Mouse (Mus musculus) liver (tissue): ENCODE results near the gene Bpifb9a.
A peak's percentile ranks its signal among the peaks of the same experiment; 100 is the strongest.
"Not testable (repeated sequence)": the region's sequence is repeated elsewhere in the genome, so short reads cannot be mapped to it uniquely, and the experiment has no call there.

ENCODE experiments used
- DNase-seq: peaks from one replicate; pipeline ENCODE4 v3.0.0-alpha.2; 2020; ENCODE audit warnings: mixed read lengths

Gene Bpifb9a

DNA sequence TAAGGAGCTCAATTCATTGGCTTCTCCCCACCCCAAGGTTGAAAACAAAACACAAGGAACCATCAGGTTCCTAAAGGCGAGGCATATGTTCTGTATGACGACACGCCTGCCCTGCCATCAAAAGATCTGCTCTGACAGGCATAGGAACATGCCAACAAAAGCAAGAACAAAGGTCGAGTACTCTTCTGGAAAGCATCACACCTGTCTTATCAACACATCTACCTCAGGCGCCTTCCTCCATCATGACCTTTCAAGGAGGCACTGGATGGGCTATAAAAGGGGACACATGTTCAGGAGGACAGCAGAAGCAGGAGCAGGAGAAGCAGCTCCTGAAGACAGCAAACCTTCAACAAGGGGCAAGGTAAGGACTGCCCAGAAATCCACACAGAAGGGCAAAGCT, at the start of gene Bpifb9a:
TSS of gene Bpifb9a (plus strand) at position 301 of the 400 bp plus-strand sequence.
- not testable (repeated sequence) for DNase-seq

DNA sequence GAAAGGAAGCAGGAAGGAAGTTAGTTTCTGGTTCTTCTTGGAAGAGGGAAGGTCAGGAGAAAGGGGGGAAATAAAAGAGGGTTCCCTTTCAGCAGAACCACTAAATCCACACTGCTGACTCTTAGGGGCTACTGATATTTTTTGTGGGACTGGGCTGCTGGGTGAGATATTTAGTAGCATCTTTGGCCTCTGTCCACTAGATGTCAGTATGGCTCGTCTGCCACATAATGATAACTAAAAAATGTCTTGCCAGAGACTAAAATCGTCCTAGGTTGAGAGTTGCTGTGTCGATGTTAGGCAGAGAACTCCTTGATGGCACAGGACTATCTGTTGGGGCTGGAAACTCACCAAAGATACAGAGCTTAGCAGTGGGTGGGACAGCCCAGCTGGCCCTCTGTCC, 48.5 kb upstream of the Bpifb9a start:
- no peak for DNase-seq

DNA sequence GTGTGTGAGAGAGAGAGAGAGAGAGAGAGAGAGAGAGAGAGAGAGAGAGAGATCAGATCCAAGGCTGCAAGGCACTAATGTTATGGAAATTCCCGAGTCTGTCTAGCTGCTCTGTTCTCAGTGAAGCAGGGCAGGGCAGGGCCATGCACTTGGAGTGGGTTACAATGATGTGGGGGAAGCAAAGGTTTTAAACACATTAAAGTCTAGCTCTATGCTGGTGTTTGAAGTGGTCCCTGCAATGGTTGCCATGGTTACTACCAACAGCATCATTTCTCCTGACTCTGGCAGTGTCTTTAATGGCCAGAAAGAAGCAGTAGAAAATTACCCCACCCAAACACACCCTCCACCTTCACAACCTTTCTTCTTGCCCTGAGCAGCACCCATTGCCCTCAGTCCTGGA, 46.5 kb upstream of the Bpifb9a start:
- no peak for DNase-seq

DNA sequence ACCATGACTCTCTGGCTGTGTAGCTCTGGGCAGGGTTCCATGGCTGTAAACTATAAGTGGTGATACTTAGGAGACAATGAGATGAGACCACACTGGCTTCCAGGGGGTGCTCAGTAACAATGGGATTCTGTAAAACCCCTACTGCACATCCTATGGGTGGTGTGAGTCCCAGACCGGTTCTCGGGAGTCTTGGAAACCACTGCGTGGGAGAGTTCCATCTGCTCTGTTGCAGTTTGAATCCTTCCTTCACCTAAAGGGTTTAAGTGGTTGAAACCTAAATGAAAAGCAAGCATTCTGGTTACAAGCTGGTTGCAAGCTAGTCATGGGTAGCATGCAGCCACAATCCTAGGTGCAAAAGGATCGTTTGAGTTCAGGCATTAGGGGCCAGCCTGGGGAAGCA, 45.8 kb upstream of the Bpifb9a start:
- no peak for DNase-seq

DNA sequence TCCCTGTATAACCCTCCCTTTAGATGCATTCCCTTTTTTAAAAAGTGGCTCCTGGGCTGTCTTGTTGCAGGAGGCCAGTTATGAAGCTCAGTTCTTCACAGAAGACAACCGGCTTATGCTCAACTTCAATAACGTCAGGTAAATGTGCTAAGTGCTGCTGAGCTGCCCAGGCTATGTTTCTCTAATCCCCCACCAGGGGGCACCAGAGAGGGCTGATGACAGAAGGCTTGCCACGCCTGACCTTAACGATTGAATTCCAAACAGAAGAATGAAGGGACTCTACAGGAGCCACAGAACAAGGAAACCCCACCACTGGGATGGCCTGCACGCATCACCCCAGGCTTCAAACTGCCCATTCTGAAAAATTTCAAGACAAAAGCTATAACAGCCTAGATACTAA, 42.5 kb upstream of the Bpifb9a start:
- DNase-seq, result peak; percentile 75

DNA sequence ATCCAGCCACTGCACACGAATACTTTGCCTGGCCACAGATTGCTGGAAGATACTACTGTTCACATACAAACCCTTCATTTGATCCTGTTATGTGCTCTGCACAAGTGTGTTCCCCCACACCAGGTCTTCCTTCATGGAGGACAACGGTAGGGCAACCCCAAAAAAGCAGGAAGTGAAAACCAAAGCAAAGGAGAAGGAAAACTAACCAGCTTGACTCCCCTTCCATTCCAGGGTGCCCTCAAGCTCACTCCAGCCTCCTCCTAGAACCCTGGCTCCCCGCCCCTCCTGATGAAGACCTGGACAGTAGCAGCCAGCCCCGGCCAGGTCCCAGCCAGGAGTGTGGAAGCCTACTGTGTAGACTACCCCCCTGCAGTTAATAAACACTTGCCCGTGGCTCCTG, 37.7 kb upstream of the Bpifb9a start:
- DNase-seq, result no peak

DNA sequence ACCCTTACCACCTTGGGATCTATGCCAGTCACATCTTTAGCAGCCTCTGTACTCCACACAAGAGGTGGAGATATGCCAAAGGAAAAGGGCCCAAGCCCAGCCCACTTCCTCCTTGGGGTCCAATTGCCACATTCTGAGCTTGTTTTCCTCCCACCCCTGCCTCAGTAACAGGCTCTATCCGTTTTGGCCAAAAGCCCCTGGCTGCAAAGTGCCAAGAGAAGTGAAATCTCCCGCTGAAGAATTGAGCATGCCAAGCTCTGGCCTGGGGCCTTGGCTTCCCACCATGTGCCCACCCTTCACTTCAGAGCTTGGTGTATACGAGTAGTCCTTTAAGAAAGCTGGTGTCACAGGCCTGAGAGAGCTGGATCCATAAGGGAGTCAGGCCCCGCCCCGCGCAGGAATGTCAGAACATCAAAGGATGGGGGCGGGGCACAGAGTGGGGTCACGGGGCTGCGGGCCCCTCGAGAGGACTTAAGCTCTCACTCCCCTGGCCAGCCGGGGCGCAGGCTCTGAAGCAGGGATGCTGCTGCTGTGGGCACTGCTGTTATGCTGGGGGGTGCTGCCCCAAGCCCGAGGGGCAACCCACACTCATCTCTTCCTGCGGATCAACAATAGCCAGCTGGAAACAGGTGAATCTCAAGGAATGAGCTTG, 34.3 kb upstream of the Bpifb9a start, which contains the start of gene Bpifb5:
TSS of gene Bpifb5 (plus strand) at position 478 of the 652 bp plus-strand sequence.
- peak; percentile 11 for DNase-seq

DNA sequence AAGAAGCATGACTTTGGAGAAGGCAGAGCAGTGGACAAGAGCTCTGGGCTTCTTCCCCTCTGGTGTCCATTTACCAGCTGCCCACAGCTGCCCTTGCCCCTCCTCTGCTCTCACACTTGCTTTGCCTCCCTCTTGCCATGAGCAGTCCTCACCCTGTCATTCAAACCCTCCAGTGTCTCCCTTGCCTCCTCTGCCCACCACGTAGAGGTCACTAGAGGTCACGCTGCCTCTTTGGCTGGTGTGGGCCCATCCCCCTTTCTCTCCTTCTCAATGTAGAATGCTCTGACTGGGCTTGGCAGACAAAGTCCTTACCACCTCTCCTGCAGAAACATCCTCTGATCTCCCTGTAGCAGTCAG, 33.8 kb upstream of the Bpifb9a start:
- no peak for DNase-seq

DNA sequence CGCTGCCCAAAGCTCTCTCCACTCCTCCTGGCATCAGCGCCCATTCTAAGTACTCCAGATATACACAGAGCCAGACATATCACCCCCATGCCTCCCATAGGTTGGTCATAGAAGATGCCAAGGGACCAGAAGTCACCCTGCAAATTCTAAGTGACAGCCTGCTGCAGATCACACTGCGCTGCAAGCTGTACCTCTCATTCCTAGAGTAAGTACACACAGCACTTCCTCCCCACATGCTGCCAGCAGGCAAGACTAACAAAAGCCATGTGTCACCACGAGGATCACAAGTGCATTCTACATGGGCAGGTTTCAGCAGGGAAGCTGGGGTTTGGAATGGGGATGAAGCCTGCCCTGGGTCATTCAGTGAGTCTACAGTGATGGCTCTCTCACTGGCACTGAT, 30.7 kb upstream of the Bpifb9a start:
- DNase-seq, result no peak

DNA sequence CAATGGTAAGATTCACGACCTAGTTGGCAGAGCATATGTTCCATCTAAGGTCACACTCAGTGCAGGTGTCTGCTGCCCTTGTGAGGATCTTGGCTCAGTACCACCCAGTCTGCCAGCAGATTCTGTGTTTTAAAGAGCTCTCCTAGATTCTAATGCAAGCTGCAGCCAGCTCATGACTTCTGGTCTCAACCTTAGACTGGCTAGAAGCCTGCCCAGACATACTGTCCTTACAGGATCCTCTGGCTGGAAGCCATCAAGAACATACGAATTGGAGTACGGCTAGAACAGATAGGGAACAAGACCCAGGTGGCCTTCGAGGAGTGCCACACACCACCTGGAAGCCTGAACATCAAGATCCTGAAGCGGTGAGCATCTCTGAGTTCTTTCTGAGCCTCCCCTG, 29.8 kb upstream of the Bpifb9a start:
- DNase-seq, result no peak

DNA sequence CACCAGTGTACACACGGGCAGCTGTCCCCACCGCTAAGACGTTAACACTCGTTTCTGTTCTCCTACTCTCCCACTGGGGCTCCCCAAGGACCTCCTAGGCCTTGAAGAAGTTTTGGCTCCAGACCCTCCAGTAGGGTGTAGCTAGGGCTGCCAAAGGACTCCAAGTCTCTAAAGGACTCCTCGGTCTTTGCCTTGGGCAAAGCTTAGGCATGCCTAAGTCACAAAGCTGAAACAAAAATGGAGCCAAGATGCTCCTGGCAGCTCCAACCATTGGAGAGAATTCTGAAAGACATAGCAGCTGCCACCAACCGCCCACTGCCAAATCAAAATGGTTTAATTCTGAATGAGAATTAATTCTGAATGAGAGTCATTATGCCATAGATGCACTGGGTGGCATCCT, 24.2 kb upstream of the Bpifb9a start:
- DNase-seq, result no peak

DNA sequence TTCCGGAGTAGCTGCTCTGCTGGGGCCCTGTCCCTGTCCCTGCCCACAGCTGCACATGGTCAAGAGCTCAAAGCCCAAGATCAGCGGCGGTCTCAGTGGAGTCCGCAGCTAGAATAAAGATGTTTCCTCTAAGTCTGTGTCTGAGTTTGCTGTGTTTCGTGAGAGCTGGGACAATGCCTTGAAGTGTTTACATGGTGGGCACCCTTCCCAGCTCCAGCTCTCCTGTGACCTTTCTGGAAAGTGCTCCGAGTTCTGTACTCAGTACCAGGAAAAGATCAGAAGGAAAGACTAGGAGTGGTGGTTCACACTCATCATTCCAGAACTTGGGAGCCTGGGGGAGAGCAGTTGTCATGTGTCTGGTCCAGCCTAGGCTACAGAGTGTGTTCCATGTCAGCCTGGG, 16.9 kb upstream of the Bpifb9a start:
- DNase-seq, result no peak

DNA sequence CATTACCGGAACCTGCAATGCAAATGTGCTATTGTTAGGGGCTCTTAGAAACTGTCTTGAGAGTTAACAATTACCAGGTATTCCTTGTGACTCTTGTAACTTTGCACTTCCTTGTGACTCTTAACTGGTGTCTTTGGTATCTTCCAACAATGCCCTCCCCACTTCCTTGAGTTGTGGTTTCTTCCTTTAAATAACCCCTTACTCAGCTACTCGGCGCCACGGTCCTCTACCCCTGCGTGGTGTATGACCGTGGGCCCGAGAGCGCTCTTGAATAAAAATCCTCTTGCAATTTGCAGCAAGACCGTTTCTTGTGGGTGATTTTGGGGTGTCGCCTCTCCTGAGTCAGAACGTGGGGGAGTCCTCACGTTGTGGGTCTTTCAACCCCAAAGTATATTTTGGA, 14.9 kb upstream of the Bpifb9a start:
- not testable (repeated sequence) for DNase-seq

DNA sequence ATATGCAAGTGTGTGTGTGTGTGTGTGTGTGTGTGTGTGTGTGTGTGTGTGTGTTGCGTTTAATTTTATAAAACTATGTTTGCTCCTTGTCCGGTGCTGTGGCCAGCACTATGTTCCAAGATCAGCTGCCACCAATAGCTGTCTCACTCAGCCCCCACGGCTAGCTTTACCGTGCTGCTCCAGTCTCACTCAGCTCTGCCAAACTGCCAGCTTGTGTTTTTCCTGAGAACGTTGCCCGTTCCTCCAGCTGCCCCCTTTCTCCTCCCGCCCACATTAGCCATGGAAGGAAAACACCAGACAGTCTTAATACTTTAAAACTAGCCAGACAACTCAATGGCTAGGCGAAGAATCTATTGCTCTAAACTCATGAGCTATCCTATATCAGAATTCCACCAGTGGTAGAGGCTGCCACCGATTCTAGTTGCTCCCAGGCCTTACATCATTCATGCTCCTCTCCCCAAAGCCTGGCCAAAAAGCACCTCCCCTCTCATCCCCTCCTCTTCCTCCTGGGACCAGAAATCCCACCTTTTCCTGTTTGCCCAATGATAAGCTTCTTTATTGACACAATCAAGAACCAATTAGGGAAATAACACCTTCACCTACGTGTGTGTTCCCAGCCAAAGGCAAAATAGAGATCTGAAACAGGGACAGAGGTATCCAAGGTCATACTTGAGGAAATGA, 14.2 kb upstream of the Bpifb9a start:
- no peak for DNase-seq

DNA sequence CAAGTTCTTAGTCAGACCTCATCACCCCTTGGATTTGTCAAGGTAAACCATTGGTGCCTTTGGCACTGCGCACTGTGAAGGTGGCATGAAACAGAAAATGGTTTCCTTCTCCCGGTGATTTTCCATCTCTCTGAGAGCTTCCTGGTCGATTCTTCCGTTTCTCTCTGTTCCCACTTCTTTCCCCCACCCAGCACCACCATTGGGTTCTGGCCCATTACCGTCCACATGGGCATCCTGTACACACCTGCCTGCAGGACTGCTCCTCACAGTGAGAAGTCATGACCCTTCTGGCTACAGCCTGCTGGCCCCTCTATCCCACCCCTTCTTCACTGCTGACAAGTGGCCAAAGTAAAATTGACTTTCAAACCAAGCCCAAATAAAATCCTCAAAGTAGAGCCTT, 12.3 kb upstream of the Bpifb9a start:
- DNase-seq, result no peak

DNA sequence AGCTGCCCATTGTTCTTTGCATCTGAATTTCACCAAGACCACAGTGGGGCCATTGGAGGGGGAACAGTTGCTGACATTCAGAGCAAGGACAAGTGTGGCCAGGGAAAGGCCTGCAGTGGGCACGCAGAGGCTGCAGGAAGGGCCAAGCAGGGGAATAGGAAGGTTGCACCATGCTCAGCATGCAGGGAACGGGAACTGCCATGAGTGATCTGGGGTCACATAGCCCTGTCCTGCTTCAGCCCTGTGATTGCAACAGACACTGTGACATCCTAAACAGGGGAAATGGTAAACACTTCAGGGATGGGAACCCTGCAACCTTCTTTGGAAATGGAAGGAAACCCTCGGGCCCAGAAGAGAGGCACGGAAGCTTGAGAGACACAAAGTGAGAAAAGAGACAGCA, 2.4 kb upstream of the Bpifb9a start:
- not testable (repeated sequence) for DNase-seq

DNA sequence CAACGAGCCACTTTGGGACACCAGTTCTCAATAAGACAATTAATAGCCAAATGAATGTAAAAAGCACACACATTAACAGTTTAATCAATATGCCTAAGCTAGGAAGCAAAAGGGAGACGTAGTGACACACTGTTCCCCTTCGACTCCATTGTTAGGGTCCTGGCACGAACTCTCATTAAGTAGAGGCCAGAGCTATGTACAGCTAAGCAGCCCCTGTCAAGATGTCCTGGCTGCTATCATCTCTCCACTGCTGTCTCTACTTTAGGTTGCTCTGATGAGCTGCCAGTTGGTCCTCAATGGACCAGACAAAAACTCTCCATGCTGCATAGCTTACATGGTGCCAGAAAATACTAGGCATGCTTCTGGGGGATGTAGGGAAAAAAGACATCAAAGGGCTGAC, 1.9 kb upstream of the Bpifb9a start:
- DNase-seq, result no peak

DNA sequence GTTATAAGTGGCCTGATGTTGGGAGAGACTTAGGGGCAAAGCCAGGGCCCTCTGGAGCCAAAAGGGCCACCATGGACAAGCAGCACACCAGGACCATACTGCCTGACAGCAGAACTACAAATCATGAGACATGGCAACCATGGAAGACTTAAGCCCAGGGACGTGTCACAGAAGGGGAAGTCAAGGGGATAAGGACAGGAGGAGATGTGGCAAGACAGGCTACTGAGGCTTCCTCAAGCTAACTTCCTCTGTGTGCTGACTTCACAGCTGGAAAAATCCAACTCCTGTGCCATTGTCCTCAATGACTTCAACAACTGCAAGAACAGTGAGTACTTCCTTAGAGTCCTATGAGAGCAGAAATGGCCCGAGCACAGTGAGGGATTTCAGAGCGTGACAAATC, 6.7 kb downstream of the Bpifb9a start:
- not testable (repeated sequence) for DNase-seq

DNA sequence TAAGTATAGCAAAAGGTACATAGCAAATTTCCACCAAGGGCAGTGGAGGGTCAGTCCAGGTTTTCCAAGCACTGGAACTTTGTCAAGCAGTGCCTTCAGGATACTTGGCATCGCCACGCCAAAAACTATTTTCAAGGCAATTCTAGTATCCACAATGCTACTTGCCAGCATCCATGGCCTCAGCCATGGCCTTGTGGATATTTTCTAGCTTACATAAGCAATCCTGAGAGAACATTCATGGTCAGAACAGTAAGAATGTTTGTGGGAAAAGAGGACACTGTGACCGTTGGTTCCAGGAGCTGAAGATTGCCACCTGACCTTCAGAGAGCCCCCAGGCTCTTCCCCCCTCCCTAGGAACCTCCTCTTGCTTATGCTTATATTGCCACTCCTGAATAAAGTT, 34.2 kb downstream of the Bpifb9a start:
- not testable (repeated sequence) for DNase-seq

DNA sequence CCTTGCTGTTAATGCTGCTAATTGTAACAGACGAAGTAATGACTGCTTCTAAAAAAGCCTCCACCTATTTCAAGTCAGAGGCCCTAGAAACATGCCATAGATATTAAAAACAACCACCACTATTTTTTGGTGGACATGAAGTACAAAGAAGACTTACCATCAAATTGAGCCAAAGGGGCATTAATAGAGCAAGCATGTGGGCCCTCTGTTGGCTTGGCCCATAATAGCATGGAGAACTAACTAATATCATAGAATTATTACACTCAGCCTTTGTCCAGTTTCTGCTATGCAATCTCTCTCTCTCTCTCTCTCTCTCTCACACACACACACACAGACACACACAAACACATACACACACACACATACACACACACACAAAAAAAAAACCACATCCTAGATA, 35.2 kb downstream of the Bpifb9a start:
- DNase-seq, result no peak

DNA sequence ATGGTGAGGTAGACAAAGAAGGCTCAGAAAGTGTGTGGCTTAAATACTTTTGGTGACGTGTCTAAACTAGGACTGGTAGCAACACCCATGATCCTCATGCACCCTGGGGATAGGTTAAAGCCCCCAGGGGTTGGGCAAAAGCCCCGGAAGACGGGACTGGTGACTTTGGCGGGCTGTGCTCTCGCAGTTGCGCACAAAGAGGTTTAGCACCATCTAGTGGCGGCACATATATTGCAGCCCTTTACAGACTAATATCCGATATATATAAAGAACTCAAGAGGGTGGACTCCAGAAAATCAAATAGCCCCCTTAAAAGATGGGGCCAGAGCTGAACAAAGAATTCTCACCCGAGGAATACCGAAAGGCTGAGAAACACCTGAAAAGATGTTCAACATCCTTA, 37.1 kb downstream of the Bpifb9a start:
- DNase-seq, result peak; percentile 70

DNA sequence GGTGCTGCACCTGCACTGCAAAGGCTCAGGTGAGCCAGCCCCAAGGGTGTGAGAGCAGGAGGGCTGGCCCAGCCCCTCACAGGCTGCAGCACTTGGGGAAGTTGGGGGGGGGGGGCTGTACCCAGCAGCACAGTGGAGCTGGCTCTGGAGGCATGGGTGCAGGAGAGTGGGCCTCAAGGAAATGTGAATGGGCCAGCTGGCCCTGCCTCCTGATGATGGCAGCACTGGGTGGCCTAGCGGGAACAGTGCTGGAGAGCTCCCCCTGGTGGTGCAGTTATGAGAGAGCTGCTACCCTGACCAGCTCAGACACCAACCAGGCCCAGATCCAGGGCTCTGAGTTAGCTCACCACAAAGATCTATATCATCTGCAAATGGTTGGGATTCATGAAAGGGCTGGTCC, 42.8 kb downstream of the Bpifb9a start:
- DNase-seq, result peak; percentile 83

DNA sequence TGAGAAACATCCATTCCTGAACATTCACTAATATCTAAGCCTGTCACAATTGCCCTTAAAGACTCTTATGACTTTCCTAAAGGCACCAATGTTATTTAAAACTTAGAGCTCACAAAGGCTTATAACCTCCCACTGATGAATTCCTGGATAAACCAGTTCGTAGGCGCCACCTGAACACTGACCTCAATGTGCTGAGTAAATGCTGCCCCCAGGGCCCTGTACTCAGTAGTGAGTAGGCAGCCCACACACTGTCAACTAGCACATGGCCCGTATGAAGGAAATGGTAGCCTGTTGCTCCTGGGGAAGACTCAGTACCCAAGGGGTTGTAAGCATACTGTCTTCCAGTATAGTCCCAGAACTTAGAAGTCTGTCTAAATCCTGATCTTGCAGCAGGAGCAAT, 44.1 kb downstream of the Bpifb9a start:
- no peak for DNase-seq

DNA sequence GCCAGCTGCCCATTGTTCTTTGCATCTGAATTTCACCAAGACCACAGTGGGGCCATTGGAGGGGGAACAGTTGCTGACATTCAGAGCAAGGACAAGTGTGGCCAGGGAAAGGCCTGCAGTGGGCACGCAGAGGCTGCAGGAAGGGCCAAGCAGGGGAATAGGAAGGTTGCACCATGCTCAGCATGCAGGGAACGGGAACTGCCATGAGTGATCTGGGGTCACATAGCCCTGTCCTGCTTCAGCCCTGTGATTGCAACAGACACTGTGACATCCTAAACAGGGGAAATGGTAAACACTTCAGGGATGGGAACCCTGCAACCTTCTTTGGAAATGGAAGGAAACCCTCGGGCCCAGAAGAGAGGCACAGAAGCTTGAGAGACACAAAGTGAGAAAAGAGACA, 47.0 kb downstream of the Bpifb9a start:
- DNase-seq, result not testable (repeated sequence)

DNA sequence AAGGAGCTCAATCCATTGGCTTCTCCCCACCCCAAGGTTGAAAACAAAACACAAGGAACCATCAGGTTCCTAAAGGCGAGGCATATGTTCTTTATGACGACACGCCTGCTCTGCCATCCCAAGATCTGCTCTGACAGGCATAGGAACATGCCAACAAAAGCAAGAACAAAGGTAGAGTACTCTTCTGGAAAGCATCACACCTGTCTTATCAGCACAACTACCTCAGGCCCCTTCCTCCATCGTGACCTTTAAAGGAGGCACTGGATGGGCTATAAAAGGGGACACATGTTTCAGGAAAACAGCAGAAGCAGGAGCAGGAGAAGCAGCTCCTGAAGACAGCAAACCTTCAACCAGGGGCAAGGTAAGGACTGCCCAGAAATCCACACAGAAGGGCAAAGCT, 49.3 kb downstream of the Bpifb9a start, which contains the start of gene Bpifb9b:
TSS of gene Bpifb9b (plus strand) at position 301 of the 400 bp plus-strand sequence.
- DNase-seq, result not testable (repeated sequence)
